Mouse (Mus musculus) brain, embryonic 14.5 days (tissue): ENCODE measurements at regions not wholly inside any gene's neighbourhood (a gene's known extent, or its start where the extent isn't known, plus 50 kb on each side); places are given as distances from the start of the nearest gene placed in this dataset.

Experiments
- DNase-seq: peaks from one replicate; pipeline ENCODE4 v3.0.0-alpha.2; 2011; ENCODE audit warnings: low read depth
- CTCF ChIP-seq: fragments of 200-500 bp; IDR thresholded peaks from 2 replicates; pipeline ENCODE4 v1.5.1; 2012; ENCODE audit warnings: inconsistent platforms, mild to moderate bottlenecking, moderate library complexity, borderline replicate concordance; ENCODE audit not compliant: insufficient read depth, insufficient read length; ENCODE audit errors: extremely low read depth
- POLR2A ChIP-seq: fragments of 200-500 bp; IDR thresholded peaks from 2 replicates; pipeline ENCODE4 v1.6.1; 2012; ENCODE audit warnings: mild to moderate bottlenecking, inconsistent platforms, borderline replicate concordance; ENCODE audit not compliant: poor library complexity, insufficient read depth, insufficient read length, severe bottlenecking; ENCODE audit errors: extremely low read depth

GRCm38 (mm10) chr12:92818610-92819009 lies 969.7 kb upstream of the Sel1l start:
- TF ChIP-seq CTCF (no peak), POLR2A (no peak)

GRCm38 (mm10) chr12:92801121-92801520 lies 952.2 kb upstream of the Sel1l start:
- DNase-seq, result peak; percentile 6

More at GRCm38 (mm10) chr12:92818610-92819009, 969.7 kb upstream of the Sel1l start:
- DNase-seq, result no peak

GRCm38 (mm10) chr12:92783362-92783761 lies 934.4 kb upstream of the Sel1l start:
- no peak for DNase-seq
- TF ChIP-seq CTCF (no peak), POLR2A (no peak)

More at GRCm38 (mm10) chr12:92801121-92801520, 952.2 kb upstream of the Sel1l start:
- TF ChIP-seq CTCF (no peak), POLR2A (no peak)

DNA sequence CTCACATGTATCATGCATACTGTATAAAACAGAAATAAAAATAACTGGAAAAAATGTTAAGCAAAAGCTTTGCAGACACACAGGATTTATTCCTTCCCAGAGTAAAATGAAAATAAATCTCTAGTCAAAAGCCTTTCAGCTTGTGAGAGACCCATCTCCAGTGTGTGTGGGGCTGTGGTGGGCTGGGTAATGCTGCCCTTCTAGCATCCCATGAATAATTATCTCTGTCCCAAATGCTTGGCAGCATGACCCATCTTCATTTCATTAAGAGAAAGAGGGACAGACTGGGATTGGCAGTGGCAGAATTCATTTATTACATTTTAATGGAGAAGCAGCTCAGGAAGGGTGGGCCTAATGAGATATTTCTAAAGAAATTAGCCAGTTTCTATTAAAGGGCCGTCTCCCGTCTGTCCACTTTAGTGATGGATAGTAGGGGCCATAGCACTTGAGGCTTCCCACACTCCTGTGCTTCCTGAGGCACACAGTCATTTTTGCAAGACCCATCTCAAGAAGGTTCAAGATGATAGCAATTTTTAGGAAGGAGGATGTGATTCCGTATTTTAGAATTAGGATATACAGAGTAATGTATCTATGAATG lies 930.8 kb upstream of the Sel1l start:
- TF ChIP-seq CTCF, result no peak
- TF ChIP-seq POLR2A, result no peak
- peak; percentile 32 for DNase-seq

DNA sequence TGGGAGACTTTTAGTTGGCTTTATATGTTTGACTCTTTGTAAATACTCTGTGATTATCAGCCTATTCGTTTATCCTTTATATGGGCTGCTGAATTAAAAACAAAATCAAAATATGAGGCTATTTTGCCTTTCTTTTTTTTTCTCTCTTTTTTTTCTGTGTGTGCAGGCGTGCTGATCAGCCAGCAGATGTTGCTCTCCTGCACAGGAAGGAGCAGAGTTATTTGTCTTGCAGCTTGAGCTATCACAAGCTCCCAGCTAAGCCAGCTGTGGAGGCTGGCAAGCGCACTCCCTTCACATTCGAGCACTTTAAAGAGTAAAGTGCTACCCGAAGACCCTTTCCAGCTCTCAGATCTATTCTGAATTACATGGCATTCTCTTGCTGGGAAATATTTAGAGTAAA lies 926.7 kb upstream of the Sel1l start:
- TF ChIP-seq CTCF (peak; percentile 31; the same call in 1 of the 2 replicates), POLR2A (no peak)
- peak; percentile 53 for DNase-seq

DNA sequence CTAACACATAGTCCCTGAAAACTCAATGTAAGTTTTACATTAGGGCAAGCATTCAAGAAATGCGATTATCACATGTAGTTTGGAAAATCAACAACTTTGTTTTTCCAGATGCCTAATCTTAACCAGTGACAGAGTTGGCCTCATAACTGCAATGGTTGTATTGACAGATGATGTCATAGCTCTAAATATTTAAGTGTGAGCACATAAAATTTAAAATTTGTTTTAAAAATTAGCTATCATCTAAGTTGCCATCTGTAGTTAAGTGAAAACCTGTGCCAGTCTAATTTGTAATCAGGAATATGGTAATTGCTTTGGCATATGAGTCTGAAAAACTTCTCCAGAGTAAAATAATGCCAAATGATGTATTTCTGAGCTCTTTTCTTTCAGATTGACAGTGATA lies 899.6 kb upstream of the Sel1l start:
- peak; percentile 63 for DNase-seq
- no peak for TF ChIP-seq POLR2A
- no peak for TF ChIP-seq CTCF

DNA sequence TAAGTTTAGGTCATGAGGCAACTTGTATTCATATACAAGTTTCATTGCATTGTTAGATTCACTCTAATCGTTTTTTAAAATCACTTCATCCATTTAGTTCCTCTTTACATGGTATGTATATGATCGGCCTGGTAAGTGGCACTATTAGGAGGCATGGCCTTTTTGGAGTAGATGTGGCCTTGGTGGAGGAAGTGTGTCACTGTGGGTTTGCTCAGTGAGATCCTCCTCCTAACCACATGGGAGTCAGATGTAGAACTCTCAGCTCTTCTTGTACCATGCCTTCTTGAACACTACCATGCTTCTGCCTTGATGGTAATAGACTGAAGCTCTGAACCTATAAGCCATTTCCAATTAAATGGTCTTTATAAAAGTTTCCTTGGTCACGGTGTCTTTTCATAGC lies 891.9 kb upstream of the Sel1l start:
- TF ChIP-seq CTCF (no peak), POLR2A (no peak)
- no peak for DNase-seq

GRCm38 (mm10) chr12:92739196-92739595 lies 890.2 kb upstream of the Sel1l start:
- TF ChIP-seq CTCF, result no peak
- DNase-seq, result no peak

DNA sequence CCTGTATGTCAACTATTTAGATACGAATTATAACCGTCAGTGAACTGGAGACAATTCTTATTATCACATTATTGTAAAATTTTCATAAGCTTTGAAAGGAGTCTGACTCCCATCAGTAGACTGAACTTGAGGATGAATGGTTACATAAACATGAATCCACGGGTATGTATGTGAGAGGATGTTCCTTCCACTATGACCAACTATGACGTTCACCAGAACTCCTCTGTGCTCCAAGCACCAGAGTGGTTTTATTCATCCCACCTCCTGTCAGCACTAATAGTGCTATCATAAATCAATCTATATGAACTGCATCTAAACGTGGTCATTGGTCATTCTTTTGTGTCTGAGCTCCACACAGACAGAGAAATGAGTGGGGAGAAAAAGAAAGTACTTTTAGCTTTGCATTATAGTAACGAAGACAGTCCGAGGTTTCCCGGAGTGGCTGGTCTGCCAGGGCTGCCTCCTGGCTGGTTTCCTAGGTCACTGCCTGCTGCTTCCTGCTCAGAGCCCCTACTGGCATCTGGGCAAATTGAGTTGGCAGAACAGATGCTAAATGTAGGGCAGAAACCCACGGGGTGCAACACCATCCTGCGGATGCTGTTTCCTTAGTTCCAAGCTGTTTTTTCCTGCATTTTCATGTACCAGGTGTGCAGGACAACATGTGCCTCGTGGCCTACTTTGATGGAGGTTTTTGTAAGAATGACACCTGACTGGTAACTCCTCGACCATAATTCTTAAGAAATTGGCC lies 888.8 kb upstream of the Sel1l start:
- TF ChIP-seq POLR2A (no peak), CTCF (no peak)
- DNase-seq, result peak; percentile 27

- no peak for DNase-seq
- TF ChIP-seq POLR2A, result no peak
- TF ChIP-seq CTCF, result no peak
These were observed 874.1 kb upstream of the Sel1l start for GRCm38 (mm10) chr12:92723022-92723421.

DNA sequence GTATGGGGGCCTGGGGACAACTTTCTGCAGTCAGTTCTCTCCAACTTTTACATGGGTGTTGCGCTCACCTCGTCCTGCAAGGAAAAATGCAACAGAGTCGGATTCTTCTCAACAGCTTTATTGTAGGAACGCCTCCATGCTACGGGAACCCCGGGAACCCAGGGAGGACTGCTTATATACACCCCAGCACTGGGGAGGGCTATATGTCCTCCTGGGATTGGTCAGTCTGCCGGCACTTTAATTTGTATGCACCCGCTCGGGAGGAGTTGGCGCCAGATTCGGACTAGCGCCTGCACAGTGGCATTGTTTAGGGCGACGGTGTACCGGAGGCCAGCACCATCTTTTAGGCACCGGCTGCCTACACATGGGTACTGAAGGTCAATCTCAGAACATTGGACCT lies 864.5 kb upstream of the Sel1l start:
- TF ChIP-seq CTCF (no peak), POLR2A (no peak)
- no peak for DNase-seq

GRCm38 (mm10) chr12:92708466-92708865 lies 859.5 kb upstream of the Sel1l start:
- peak; percentile 35 for DNase-seq
- TF ChIP-seq POLR2A (no peak), CTCF (no peak)
